Mouse (Mus musculus) MEL (cell line): ENCODE measurements at regions not wholly inside any gene's neighbourhood (a gene's known extent, or its start where the extent isn't known, plus 50 kb on each side); places are given as distances from the start of the nearest gene placed in this dataset.

Experiments
- DNase-seq: peaks from one replicate; pipeline ENCODE4 v3.0.0; 2011; ENCODE audit warnings: low read depth, low spot score
- H3K27ac ChIP-seq: 2 replicates; pipeline ENCODE4 v1.5.1; 2012; ENCODE audit warnings: low read depth, mild to moderate bottlenecking, control low read depth, low read length, moderate library complexity; ENCODE audit not compliant: control insufficient read depth
- H3K27me3 ChIP-seq, 2 experiments: fragments of 150-350 bp in 1 of 2; sonication (generic) in 1 of 2; 2 replicates each; pipeline ENCODE4 v1.6.1; 2012; ENCODE audit warnings: low read length in 2 of 2, mild to moderate bottlenecking in 2 of 2, improper control_type of control experiment in 1 of 2, moderate library complexity in 1 of 2; ENCODE audit not compliant: insufficient read depth in 2 of 2, control insufficient read depth in 1 of 2
- H3K36me3 ChIP-seq, 2 experiments: 2 replicates each; pipeline ENCODE4 v1.6.1; 2012 to 2014; ENCODE audit warnings: low read length in 2 of 2, improper control_type of control experiment in 1 of 2, inconsistent platforms in 1 of 2, mild to moderate bottlenecking in 1 of 2; ENCODE audit not compliant: insufficient read depth in 2 of 2, control insufficient read depth in 1 of 2
- H3K4me1 ChIP-seq, 2 experiments: fragments of 150-350 bp in 1 of 2; sonication (generic) in 1 of 2; 2 replicates each; pipeline ENCODE4 v1.6.1; 2012; ENCODE audit warnings: low read length in 2 of 2, improper control_type of control experiment in 1 of 2, mild to moderate bottlenecking in 1 of 2; ENCODE audit not compliant: insufficient read depth in 2 of 2, control insufficient read depth in 1 of 2
- H3K4me3 ChIP-seq, 2 experiments: fragments of 150-350 bp in 1 of 2; sonication (generic) in 1 of 2; 2 replicates each; pipeline ENCODE4 v1.5.1; 2012; ENCODE audit warnings: low read depth in 2 of 2, low read length in 2 of 2, mild to moderate bottlenecking in 2 of 2, moderate library complexity in 2 of 2, control low read depth in 1 of 2, improper control_type of control experiment in 1 of 2; ENCODE audit not compliant: control insufficient read depth in 1 of 2, insufficient read depth in 1 of 2
- H3K79me2 ChIP-seq: 2 replicates; pipeline ENCODE4 v1.6.1; 2012; ENCODE audit warnings: mild to moderate bottlenecking, low read length, moderate library complexity; ENCODE audit not compliant: control insufficient read depth, poor library complexity, insufficient read depth
- H3K9ac ChIP-seq: 2 replicates; pipeline ENCODE4 v1.6.1; 2012; ENCODE audit warnings: low read depth, mild to moderate bottlenecking, control low read depth, low read length, moderate library complexity; ENCODE audit not compliant: control insufficient read depth, poor library complexity, severe bottlenecking
- H3K9me3 ChIP-seq: fragments of 150-350 bp; sonication (generic); replicated peaks from 2 replicates; pipeline ENCODE4 v1.6.1; 2012; ENCODE audit warnings: mild to moderate bottlenecking, low read length, improper control_type of control experiment, moderate library complexity; ENCODE audit not compliant: insufficient read depth
- BHLHE40 ChIP-seq: IDR thresholded peaks from 2 replicates; pipeline ENCODE4 v1.6.1; 2012; ENCODE audit warnings: low read depth, mild to moderate bottlenecking, inconsistent platforms, low read length, improper control_type of control experiment, borderline replicate concordance
- CHD2 ChIP-seq: IDR thresholded peaks from 2 replicates; pipeline ENCODE4 v1.6.1; 2011; ENCODE audit warnings: low read length, improper control_type of control experiment
- ELF1 ChIP-seq: IDR thresholded peaks from 2 replicates; pipeline ENCODE4 v1.6.1; 2014; ENCODE audit warnings: low read depth, mild to moderate bottlenecking, inconsistent platforms, low read length, improper control_type of control experiment, moderate library complexity
- GABPA ChIP-seq: IDR thresholded peaks from 2 replicates; pipeline ENCODE4 v1.6.1; 2012; ENCODE audit warnings: low read depth, mild to moderate bottlenecking, inconsistent platforms, low read length, improper control_type of control experiment, moderate library complexity
- GATA1 ChIP-seq: IDR thresholded peaks from 2 replicates; pipeline ENCODE4 v1.6.1; 2011; ENCODE audit warnings: low read depth, low read length, improper control_type of control experiment
- JUND ChIP-seq: IDR thresholded peaks from 2 replicates; pipeline ENCODE4 v1.6.1; 2011; ENCODE audit warnings: low read depth, mild to moderate bottlenecking, improper control_type of control experiment, low read length
- KAT2A ChIP-seq: conservative IDR thresholded peaks from 2 replicates; pipeline ENCODE4 v1.6.1; 2012; ENCODE audit warnings: low read depth, low read length, improper control_type of control experiment, inconsistent platforms
- MAZ ChIP-seq: IDR thresholded peaks from 2 replicates; pipeline ENCODE4 v1.6.1; 2012; ENCODE audit warnings: low read depth, mild to moderate bottlenecking, inconsistent platforms, low read length, improper control_type of control experiment
- MYB ChIP-seq: IDR thresholded peaks from 2 replicates; pipeline ENCODE4 v1.6.1; 2011; ENCODE audit warnings: mild to moderate bottlenecking, low read depth, low read length, improper control_type of control experiment
- POLR2AphosphoS5 ChIP-seq: IDR thresholded peaks from 2 replicates; pipeline ENCODE4 v1.6.1; 2012; ENCODE audit warnings: low read depth, borderline replicate concordance, mild to moderate bottlenecking, inconsistent platforms, low read length, moderate library complexity, mixed read lengths
- RCOR1 ChIP-seq: IDR thresholded peaks from 2 replicates; pipeline ENCODE4 v1.6.1; 2012; ENCODE audit warnings: low read depth, mild to moderate bottlenecking, inconsistent platforms, low read length, improper control_type of control experiment
- SIN3A ChIP-seq: IDR thresholded peaks from 2 replicates; pipeline ENCODE4 v1.6.1; 2012; ENCODE audit warnings: low read length, improper control_type of control experiment, inconsistent platforms
- SMC3 ChIP-seq: IDR thresholded peaks from 2 replicates; pipeline ENCODE4 v1.6.1; 2011; ENCODE audit warnings: low read depth, low read length, improper control_type of control experiment
- TBP ChIP-seq: IDR thresholded peaks from 2 replicates; pipeline ENCODE4 v1.8.0; 2011; ENCODE audit warnings: low read depth, low read length, improper control_type of control experiment
- TCF12 ChIP-seq: IDR thresholded peaks from 2 replicates; pipeline ENCODE4 v1.6.1; 2014; ENCODE audit warnings: low read depth, mild to moderate bottlenecking, inconsistent platforms, low read length, improper control_type of control experiment, moderate library complexity
- UBTF ChIP-seq: IDR thresholded peaks from 2 replicates; pipeline ENCODE4 v1.6.1; 2012; ENCODE audit warnings: low read depth, mild to moderate bottlenecking, inconsistent platforms, low read length, improper control_type of control experiment, moderate library complexity, borderline replicate concordance; ENCODE audit not compliant: insufficient read depth
- USF1 ChIP-seq: IDR thresholded peaks from 2 replicates; pipeline ENCODE4 v1.6.1; 2014; ENCODE audit warnings: low read depth, mild to moderate bottlenecking, inconsistent platforms, low read length, improper control_type of control experiment, moderate library complexity
- USF2 ChIP-seq, 2 experiments: IDR thresholded peaks; 2 replicates each; pipeline ENCODE4 v1.6.1; 2011 to 2012; ENCODE audit warnings: improper control_type of control experiment in 2 of 2, low read length in 2 of 2, borderline replicate concordance in 1 of 2, inconsistent platforms in 1 of 2, low read depth in 1 of 2, mild to moderate bottlenecking in 1 of 2; ENCODE audit not compliant: insufficient read depth in 1 of 2
- ZMIZ1 ChIP-seq: IDR thresholded peaks from 2 replicates; pipeline ENCODE4 v1.6.1; 2012; ENCODE audit warnings: low read depth, mild to moderate bottlenecking, inconsistent platforms, low read length, improper control_type of control experiment, moderate library complexity

- Histone ChIP-seq H3K27me3 (no peaks in the 10 kb centered on the region), H3K9ac (no peak overlapping the region), H3K36me3 (no peaks in the 10 kb centered on the region), H3K79me2 (no peaks in the 10 kb centered on the region), H3K9me3 (no peaks in the 10 kb centered on the region), H3K4me3 (no peak overlapping the region), H3K27ac (no peak overlapping the region), H3K4me1 (no peaks in the 10 kb centered on the region)
- no peak for DNase-seq
- TF ChIP-seq TCF12 (no peak), CHD2 (no peak), JUND (no peak), UBTF (no peak), USF2 (IDR thresholded peaks at IDR 0.05; ENCODE audit: borderline replicate concordance in 1 of 2, insufficient read depth in 1 of 2, low read depth in 1 of 2, low read length in 2 of 2) (no peak), USF1 (no peak), GATA1 (no peak), SMC3 (no peak), BHLHE40 (no peak), MYB (no peak), POLR2AphosphoS5 (no peak), KAT2A (no peak), SIN3A (no peak), GABPA (no peak), ZMIZ1 (no peak), TBP (no peak)
Measured at GRCm38 (mm10) chr3:54545393-54545792, 147.2 kb upstream of the Supt20 start.

GRCm38 (mm10) chr3:54551908-54552307 is 140.7 kb upstream of the Supt20 start:
- H3K79me2 ChIP-seq: no peaks in the 10 kb centered on the region
- TF ChIP-seq RCOR1 (no peak), ELF1 (no peak), MAZ (no peak), KAT2A (no peak)

More at GRCm38 (mm10) chr3:54551908-54552307, 140.7 kb upstream of the Supt20 start:
- Histone ChIP-seq H3K4me3 (no peak overlapping the region), H3K27me3 (no peaks in the 10 kb centered on the region), H3K27ac (no peak overlapping the region), H3K9me3 (no peaks in the 10 kb centered on the region), H3K36me3 (no peaks in the 10 kb centered on the region), H3K4me1 (no peaks in the 10 kb centered on the region), H3K9ac (no peak overlapping the region)
- no peak for DNase-seq
